Mouse (Mus musculus): ENCODE data around the gene Ormdl3.
A peak's percentile ranks its signal among the peaks of the same experiment; 100 is the strongest.

Ormdl3 gene

GRCm38 (mm10) chr11:98588833-98589281 is 1.7 kb upstream of the Ormdl3 start:
- DNase-seq (ENCODE audit: extremely low read depth, low read depth), result no peak

GRCm38 (mm10) chr11:98587684-98588546 is 747 bp upstream of the Ormdl3 start:
- peak; percentile 96 for DNase-seq (ENCODE audit: extremely low read depth, low read depth)

DNA sequence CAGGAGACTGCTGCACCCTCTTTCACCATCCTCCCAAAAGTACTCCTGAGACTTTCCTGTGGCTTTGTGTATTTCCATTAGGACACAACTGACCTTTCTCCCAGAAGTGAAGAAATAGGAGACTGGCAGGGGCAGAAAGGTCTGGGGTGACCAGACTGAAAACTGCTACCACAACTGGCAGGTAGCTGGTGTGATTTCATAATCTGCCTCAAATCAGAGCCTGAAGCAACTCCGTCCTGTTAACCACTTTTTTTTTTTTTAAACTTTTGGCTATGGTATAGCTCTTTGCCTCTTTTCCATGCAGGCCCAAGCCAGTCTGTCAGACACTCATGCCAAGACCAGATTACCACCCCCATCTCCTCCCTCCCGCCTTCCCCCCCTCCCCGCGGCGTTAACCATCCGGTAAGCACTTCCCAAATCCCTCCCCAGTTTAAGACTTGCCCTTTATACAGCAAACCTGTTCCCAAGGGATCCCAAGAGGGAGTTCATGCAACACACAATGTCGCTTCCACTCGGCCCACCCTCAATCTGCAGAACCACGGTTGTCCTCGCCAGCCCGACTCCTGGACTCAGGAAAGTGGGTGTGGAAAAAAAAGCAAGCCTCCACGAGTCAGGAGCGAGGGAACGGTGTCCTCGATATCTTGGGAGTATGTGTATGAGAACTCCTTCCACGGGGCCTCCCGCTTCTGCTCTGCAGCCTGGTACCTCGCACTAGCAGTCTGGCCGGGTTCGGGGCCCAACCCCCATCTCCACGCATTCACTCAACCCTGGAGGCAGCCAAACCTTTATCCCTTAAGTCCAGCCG is 879 bp downstream of the Ormdl3 start:
- no peak for DNase-seq (ENCODE audit: extremely low read depth, low read depth)

DNA sequence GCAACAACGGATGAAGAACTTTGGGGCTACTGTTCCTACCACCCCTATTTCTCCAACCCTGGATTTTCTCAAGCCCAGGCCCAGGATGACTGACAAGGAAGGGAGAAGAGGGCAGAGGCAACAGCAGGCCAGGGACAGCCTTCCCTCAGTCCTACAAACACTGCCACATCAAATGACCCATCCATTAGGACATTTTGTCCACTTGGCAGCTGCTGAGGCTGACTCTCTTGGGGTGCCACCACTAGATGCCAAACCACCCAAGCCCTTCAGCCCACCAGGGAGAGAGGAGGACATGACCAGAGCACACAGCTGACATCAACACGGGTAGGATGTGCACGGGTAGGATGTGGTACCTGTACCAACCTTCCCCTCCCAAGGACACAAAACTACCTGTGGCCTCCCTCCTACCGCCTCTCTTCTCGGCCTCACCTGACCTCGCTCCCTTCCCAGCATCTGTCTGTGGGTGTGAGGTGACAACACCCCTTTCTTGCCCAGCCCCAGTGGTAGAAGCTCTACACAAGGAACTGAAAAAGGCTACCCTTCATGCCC is 2.5 kb downstream of the Ormdl3 start:
- DNase-seq (ENCODE audit: extremely low read depth, low read depth), result no peak

- DNase-seq (ENCODE audit: extremely low read depth, low read depth), result no peak
Observed at GRCm38 (mm10) chr11:98584146-98584545, 3.0 kb downstream of the Ormdl3 start.

DNA sequence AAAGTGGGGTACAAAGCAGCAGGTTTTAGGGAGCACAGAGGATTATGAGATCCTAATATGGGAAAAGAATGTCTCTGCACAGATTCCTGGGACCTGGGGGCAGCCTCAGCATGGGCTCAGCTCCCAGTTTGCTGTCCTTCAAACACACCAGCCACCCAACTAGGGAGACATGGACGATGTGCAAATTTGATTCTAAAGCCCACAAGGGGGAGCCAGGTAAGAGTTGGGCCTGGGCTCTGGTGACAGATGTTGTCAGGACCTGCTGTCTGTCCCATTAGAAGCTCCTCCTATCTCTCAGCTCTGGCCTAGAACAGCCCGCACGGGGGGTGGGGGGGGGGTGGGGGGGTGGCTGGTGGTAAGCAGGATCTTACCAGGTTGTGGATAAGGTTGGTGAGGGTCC is 3.6 kb downstream of the Ormdl3 start:
- DNase-seq (ENCODE audit: extremely low read depth, low read depth), result no peak

GRCm38 (mm10) chr11:98583265-98583552 is 4.0 kb downstream of the Ormdl3 start:
- peak; percentile 79 for DNase-seq (ENCODE audit: extremely low read depth, low read depth)

GRCm38 (mm10) chr11:98582551-98583264 is 4.5 kb downstream of the Ormdl3 start:
- peak; percentile 97 for DNase-seq (ENCODE audit: extremely low read depth, low read depth)

DNA sequence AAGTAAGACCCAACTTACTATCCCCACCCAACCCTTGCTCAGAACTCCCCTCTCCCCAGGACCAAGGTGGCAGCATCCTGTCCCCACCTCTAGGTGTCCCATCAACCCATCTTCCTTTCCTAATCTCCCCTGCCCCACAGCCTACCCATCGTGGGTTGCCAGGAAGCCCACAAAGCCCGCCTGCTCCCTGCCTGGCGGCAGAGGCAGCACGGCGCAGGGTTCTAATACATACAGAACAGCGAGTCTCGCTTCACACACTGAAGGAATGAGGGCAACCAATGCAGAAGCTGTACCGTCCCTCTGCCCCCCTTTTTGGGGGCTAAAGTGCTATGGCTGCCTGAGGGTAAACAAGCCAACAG is 5.2 kb downstream of the Ormdl3 start:
- DNase-seq (ENCODE audit: extremely low read depth, low read depth), result no peak

DNA sequence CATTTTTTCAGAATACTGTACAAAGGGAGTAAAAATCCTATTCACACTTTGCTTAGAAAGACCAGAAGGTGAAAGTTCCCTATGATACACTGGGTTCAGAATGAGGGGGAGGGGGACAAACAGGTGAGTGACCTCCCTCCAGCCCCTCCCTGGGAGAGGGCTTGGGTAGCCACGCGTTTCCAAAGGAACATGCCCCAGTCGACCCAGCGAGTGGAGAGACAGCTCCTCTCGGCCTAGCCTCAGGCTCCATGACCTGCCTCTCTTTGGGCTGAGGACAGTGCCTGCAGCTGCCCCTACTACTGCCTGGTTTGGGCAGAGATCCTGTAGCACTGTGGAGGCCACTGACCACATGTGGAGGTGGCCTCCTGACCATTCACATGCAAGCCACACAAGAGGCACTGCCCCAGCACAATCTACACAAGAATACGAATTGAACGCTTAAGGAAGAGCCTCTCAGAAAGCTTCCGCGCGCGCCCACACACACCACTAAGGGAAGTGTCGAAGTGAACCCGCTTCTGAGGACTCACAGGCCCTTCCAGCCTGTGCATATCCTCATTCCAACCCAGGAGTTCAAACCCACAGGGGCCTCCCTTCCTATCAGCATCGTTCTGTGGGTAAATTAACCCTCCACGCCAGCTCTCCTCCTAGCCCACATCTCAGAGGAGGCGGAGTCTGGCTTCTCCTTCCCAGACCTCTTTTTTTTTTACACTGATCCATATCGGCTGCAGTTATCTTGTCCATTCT is 5.7 kb downstream of the Ormdl3 start:
- peak; percentile 86 for DNase-seq (ENCODE audit: extremely low read depth, low read depth)

GRCm38 (mm10) chr11:98580301-98581121 is 6.7 kb downstream of the Ormdl3 start:
- peak; percentile 82 for DNase-seq (ENCODE audit: extremely low read depth, low read depth)

- DNase-seq (ENCODE audit: extremely low read depth, low read depth), result no peak
Observed at GRCm38 (mm10) chr11:98577776-98578175, 9.4 kb downstream of the Ormdl3 start.

DNA sequence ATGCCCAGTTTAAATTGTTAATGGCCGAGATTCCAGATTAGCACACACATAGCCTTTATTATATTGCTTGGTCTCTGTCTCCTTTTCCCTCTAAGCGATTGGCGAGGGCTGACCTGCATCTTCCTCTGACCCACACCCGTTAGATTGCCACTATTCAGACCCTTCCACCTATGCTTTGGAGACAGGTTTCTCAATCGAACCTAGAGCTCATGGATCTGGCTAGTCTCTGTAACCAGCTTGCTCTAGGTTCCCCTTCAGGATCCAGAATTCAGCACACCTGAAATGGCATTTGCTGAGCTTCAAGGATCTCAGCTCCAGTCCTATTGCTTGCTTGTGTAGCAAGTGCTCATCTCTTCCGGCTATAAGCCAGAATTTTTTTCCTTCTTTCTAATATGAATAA is 17.7 kb downstream of the Ormdl3 start:
- no peak for DNase-seq (ENCODE audit: extremely low read depth, low read depth)

DNA sequence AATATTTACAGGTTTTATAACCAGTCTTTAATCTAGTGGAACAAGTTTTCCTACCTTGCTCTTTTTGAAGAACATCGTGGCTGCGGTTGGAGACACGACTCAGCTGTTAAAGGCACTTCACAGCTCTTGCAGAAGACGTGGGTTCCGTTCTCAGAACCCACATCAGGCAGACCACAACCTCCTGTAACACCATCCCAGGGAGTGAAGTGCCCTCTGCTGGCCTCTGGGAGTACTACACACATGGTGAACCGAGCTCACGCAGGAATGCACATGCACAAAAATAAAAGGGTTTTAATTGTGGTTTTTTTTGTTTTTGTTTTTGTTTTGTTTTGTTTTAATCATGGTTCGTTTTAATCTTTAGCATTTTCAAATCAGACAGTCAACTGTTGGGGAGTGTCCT is 18.8 kb downstream of the Ormdl3 start:
- no peak for DNase-seq (ENCODE audit: extremely low read depth, low read depth)

- no peak for DNase-seq (ENCODE audit: extremely low read depth, low read depth)
Observed at GRCm38 (mm10) chr11:98563921-98564414, 23.2 kb downstream of the Ormdl3 start.

- no peak for DNase-seq (ENCODE audit: extremely low read depth, low read depth)
Observed at GRCm38 (mm10) chr11:98563025-98563424, 24.1 kb downstream of the Ormdl3 start.

DNA sequence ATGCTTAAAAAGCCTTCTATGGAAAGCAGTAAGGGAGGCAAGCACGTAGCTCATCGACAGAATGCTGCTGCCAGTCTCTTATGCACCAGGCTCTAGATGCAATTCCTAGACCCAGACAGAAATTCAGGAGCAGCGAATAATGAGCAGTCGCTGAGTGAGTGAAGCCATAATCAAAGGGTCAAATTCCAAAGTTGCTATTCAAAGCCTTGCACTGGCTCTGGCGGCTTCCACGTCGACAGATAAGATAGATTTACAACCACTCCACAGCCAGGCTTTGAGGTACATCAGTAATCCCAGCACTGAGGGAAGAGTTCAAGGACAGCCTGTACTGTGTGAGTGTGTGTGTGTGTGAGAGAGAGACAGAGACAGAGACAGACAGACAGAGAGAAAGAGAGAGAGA is 26.2 kb downstream of the Ormdl3 start:
- no peak for DNase-seq (ENCODE audit: extremely low read depth, low read depth)

GRCm38 (mm10) chr11:98555124-98555700 is 32.0 kb downstream of the Ormdl3 start:
- peak; percentile 14 for DNase-seq (ENCODE audit: extremely low read depth, low read depth)

DNA sequence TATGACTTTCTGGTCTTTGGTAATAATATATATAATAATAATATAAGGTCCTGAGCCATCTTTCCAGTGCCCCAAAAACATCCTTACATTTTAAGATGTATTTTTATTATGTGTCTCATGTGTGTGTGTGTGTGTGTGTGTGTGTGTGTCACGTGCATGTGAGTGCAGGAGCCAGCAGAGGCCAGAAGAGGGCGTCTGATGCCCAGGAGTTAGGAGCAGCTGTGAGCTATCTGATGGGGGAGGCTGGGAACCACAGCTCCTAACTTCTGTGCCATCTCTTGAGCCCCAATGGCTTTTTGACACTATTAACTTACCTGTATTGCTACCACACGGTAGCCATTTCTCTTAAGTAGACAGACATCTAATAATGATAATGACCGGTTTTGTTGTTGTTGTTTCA is 33.2 kb downstream of the Ormdl3 start:
- DNase-seq (ENCODE audit: extremely low read depth, low read depth), result no peak

All from MEL-GATA-1-ER (cell line).